Mouse (Mus musculus): ENCODE results near the gene Wdr54. TPM values are rescaled to one million over a fixed set of nuclear protein-coding genes. Genes with fewer than 3 reads are reported as not detected.

The Wdr54 gene
- total RNA-seq, 4 experiments from 2014 or later = 31.8 to 39.1 (median 34.5) TPM

DNA sequence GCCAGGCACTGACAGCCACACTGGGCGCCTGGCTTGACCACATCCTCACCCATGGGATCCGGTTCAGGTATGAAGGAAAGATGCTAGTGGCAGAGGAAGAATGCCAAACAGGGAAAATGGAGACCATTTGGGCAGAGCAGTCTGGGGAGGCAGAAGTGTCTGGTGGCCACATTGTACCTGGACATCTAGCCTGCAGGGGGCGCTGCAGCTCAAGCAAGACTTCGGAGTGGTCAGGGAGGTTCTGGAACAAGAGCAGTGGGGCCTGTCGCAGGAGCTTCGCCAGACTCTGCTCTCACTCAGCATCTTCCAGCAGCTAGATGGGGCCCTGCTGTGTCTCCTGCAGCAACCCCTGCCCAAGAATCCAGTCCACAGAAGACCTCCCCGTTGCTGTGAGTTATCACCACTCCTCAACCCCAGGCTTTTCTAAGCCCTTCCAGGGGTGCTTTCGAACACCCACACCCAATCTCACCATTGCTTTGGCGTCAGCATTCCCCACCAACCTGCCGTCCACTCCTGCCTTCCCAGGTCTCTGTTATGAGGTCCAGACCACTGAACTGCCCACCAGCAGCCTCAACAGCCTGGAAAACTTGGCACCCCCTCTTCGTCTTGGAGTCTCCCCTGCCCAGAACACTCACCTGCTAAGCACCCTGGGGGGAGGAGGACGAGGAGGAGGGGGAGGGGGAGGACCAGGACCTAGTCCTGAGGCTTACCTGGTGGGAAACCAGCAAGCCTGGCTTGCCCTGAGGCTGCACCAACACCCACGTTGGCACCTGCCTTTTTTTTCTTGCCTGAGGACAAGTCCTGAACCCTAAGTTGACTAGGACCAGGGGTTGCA lies 48.4 kb downstream of the Wdr54 start:
- peak in 1 of 2 experiments; percentile 54 for DNase-seq (ENCODE audit: low spot score in 2 of 2)

- DNase-seq (ENCODE audit: low spot score in 2 of 2) = peak in 1 of 2 experiments; percentile 50
Observed at GRCm38 (mm10) chr6:83104158-83104557, 52.0 kb downstream of the Wdr54 start.

GRCm38 (mm10) chr6:83103130-83103650 lies 53.0 kb downstream of the Wdr54 start:
- peak in 1 of 2 experiments; percentile 28 for DNase-seq (ENCODE audit: low spot score in 2 of 2)

DNA sequence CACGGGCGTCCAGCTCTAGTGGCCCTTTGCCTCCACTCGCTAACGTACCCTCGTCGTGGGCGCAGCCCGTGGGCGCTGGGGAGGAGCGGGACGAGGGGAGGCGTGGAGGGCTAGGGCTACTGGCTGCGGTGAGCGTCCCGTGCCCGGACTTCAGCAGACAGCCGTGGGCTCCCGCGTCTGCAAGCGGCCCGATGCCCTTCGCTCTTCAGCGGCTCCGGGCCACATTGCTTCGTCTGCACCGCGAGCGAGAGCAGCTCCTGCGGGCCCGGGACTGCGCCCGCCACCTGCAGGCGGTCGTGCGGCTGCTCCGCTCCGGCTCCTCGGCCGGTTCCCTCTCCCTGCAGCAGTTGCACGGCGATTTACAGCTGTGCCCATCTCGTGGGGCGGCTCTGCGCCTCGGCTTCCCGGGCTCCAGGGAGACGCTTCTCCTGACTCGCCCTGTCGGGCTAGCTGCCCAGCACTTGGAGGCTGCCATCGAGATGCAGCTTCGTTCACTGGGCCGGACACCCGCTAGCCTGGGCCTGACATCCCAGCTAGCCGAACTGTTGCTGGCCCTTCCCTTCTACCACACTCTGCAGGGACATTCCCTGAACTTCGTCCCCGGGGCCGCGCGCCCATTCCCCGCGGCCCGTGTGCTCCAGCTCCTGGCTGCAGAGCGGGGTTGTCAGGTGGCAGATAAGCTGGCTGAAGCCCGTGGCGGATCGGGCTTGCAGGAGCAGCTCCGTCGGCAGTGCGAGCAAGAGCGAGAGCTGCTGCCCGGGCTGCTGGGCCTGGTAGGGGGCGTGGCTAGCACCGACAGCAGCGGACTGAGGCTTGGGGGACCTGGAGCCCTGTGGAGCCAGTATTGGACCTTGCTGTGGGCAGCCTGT lies 54.3 kb downstream of the Wdr54 start:
- DNase-seq (ENCODE audit: low spot score in 2 of 2) = peak in 1 of 2 experiments; percentile 48

DNA sequence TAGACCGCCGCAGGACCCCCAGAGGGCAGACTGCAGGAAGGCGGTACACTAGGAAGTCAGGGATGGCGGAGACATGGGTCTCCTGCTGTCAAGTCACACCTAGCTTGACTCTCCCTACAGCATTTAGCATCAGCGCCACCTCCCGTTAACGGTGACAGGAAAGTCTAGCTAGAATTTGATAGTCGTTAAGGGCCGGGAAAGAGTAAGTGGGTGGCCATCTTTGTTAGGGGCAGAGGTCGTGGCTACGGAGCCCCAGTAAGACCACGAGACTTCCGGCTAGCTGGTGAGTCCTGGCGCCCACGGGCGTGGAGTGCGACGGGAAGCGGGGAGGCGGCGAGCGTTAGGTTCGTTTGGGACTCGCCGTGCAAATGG lies 54.9 kb downstream of the Wdr54 start, which contains the start of the genes Ccdc142 and Gm42688:
TSS of gene Ccdc142 (plus strand) at position 286 of the 372 bp plus-strand sequence.
TSS of gene Gm42688 (plus strand) at position 302 of the 372 bp plus-strand sequence.
- DNase-seq (ENCODE audit: low spot score in 2 of 2) = peak; percentile 80 to 91

Other genes starting within 250 kb of the Wdr54 start
- 10 to 100 TPM; 35.0 to 36.1 (median 35.2) TPM for gene Sema4f, start 216.6 kb downstream of the Wdr54 start, total RNA-seq (2022)
- under 1 TPM in 3 of 4 experiments, not detected in 1; 0.33 to 0.57 (median 0.48) TPM for gene M1ap, start 209.5 kb downstream of the Wdr54 start, total RNA-seq (2022)
- 1 to 10 TPM; 2.1 to 3.7 (median 2.9) TPM for gene Dok1, start 122.9 kb downstream of the Wdr54 start, total RNA-seq (2022)
- 1 to 10 TPM; 2.0 to 4.3 (median 3.0) TPM for gene Loxl3, start 122.2 kb downstream of the Wdr54 start, total RNA-seq (2022)
- gene Aup1, start 101.9 kb downstream of the Wdr54 start, total RNA-seq (2022) = 100 to 1,000 TPM in 3 of 4 experiments, 10 to 100 TPM in 1; 98.7 to 123 (median 111) TPM
- gene Htra2, start 101.1 kb downstream of the Wdr54 start, total RNA-seq (2022) = 10 to 100 TPM; 47.7 to 53.7 (median 50.4) TPM
- 1 to 10 TPM in 2 of 4 experiments, under 1 TPM in 2; 0.67 to 1.5 (median 1.1) TPM for gene Dqx1, start 98.6 kb downstream of the Wdr54 start, total RNA-seq (2022)
- not detected for gene Tlx2, start 86.1 kb downstream of the Wdr54 start, total RNA-seq (2022)
- 10 to 100 TPM; 26.2 to 31.0 (median 27.2) TPM for gene Pcgf1, start 78.5 kb downstream of the Wdr54 start, total RNA-seq (2022)
- gene Lbx2, start 70.0 kb downstream of the Wdr54 start, total RNA-seq (2022) = under 1 TPM in 1 of 4 experiments, not detected in 3; 0.77 TPM
- gene Ccdc142, start 54.8 kb downstream of the Wdr54 start, total RNA-seq (2022) = 10 to 100 TPM in 1 of 4 experiments, 1 to 10 TPM in 3; 6.5 to 10.1 (median 8.7) TPM
- gene Gm42688, start 54.8 kb downstream of the Wdr54 start, total RNA-seq (2022) = 1 to 10 TPM; 5.8 to 8.1 (median 6.4) TPM
- gene Mrpl53, start 47.4 kb downstream of the Wdr54 start, total RNA-seq (2022) = 10 to 100 TPM; 51.1 to 63.3 (median 54.2) TPM
- gene Mogs, start 40.9 kb downstream of the Wdr54 start, total RNA-seq (2022) = 10 to 100 TPM; 27.4 to 32.3 (median 31.3) TPM
- gene Wbp1, start 34.8 kb downstream of the Wdr54 start, total RNA-seq (2022) = 10 to 100 TPM; 36.5 to 47.4 (median 39.6) TPM
- 10 to 100 TPM; 22.0 to 26.8 (median 25.4) TPM for gene Ino80b, start 31.0 kb downstream of the Wdr54 start, total RNA-seq (2022)
- 100 to 1,000 TPM in 1 of 4 experiments, 10 to 100 TPM in 3; 91.4 to 114 (median 92.8) TPM for gene Rtkn, start 20.9 kb downstream of the Wdr54 start, total RNA-seq (2022)
- gene 1700003E16Rik, start within 50 bp of the Wdr54 start, total RNA-seq (2022) = 10 to 100 TPM; 26.4 to 29.4 (median 28.3) TPM
- 100 to 1,000 TPM; 347 to 364 (median 356) TPM for gene Dctn1, start 9.5 kb upstream of the Wdr54 start, total RNA-seq (2022)
- 1 to 10 TPM in 1 of 4 experiments, under 1 TPM in 3; 0.44 to 2.0 (median 0.79) TPM for gene Slc4a5, start 63.4 kb upstream of the Wdr54 start, total RNA-seq (2022)
- gene Mthfd2, start 169.5 kb upstream of the Wdr54 start, total RNA-seq (2022) = 1 to 10 TPM; 5.3 to 8.7 (median 7.0) TPM
- 10 to 100 TPM; 16.8 to 22.9 (median 17.5) TPM for gene Mob1a, start 169.6 kb upstream of the Wdr54 start, total RNA-seq (2022)
- gene Bola3, start 192.8 kb upstream of the Wdr54 start, total RNA-seq (2022) = 10 to 100 TPM; 34.5 to 61.7 (median 53.5) TPM